Mouse (Mus musculus) myocyte (in vitro differentiated cells): ENCODE measurements around the gene Ccdc93.

Experiments
- E2F4 ChIP-seq: IDR thresholded peaks from one replicate; pipeline ENCODE4 v1.6.1; 2011; ENCODE audit warnings: mild to moderate bottlenecking, control low read depth, moderate library complexity; ENCODE audit not compliant: insufficient read depth
- MAX ChIP-seq: IDR thresholded peaks from one replicate; pipeline ENCODE4 v1.6.1; 2011; ENCODE audit warnings: low read depth, mild to moderate bottlenecking, control low read depth
- MYOG ChIP-seq, 3 experiments: IDR thresholded peaks; one replicate each; pipeline ENCODE4 v1.6.1; 2011; ENCODE audit warnings: control low read depth in 2 of 3, low read depth in 2 of 3, mild to moderate bottlenecking in 2 of 3; ENCODE audit not compliant: insufficient read length in 2 of 3, control insufficient read depth in 1 of 3, insufficient read depth in 1 of 3
- POLR2A ChIP-seq: IDR thresholded peaks from one replicate; pipeline ENCODE4 v1.6.1; 2011; ENCODE audit warnings: low read depth, mild to moderate bottlenecking, control low read depth, moderate library complexity; ENCODE audit not compliant: insufficient read length
- POLR2AphosphoS2 ChIP-seq: IDR thresholded peaks from one replicate; pipeline ENCODE4 v1.6.1; 2011; ENCODE audit warnings: low read depth, control low read depth; ENCODE audit not compliant: insufficient read length
- REST ChIP-seq: IDR thresholded peaks from one replicate; pipeline ENCODE4 v1.6.1; 2011; ENCODE audit warnings: mild to moderate bottlenecking, control low read depth, moderate library complexity; ENCODE audit not compliant: insufficient read depth, insufficient read length
- SRF ChIP-seq: IDR thresholded peaks from one replicate; pipeline ENCODE4 v1.6.1; 2011; ENCODE audit warnings: low read depth; ENCODE audit not compliant: control insufficient read depth, insufficient read length
- TCF12 ChIP-seq: IDR thresholded peaks from one replicate; pipeline ENCODE4 v1.6.1; 2011; ENCODE audit warnings: mild to moderate bottlenecking, control low read depth; ENCODE audit not compliant: poor library complexity, insufficient read depth, severe bottlenecking
- USF1 ChIP-seq: IDR thresholded peaks from one replicate; pipeline ENCODE4 v1.6.1; 2011; ENCODE audit warnings: low read depth, mild to moderate bottlenecking, control low read depth, moderate library complexity

GRCm38 (mm10) chr1:121390421-121390820, 40.4 kb upstream of the Ccdc93 start:
- TF ChIP-seq POLR2A (no peak), E2F4 (no peak), MAX (no peak), POLR2AphosphoS2 (no peak), REST (no peak), MYOG (IDR thresholded peaks at IDR 0.05; ENCODE audit: control insufficient read depth in 1 of 3, insufficient read depth in 1 of 3, insufficient read length in 2 of 3, low read depth in 2 of 3) (no peak), SRF (no peak), USF1 (no peak), TCF12 (no peak)
